Mouse (Mus musculus) limb, embryonic 12.5 days (tissue): ENCODE results near the gene Mrpl10. TPM values are rescaled to one million over a fixed set of nuclear protein-coding genes. Genes with fewer than 3 reads are reported as not detected.
A peak's percentile ranks its signal among the peaks of the same experiment; 100 is the strongest.

Experiments used
- ATAC-seq: fragments of 200-750 bp; cut with Nextera tagmentation; 2 replicates; pipeline ENCODE4 v1.8.0; 2017; ENCODE audit warnings: low read depth, moderate TSS enrichment; ENCODE audit not compliant: insufficient number of reproducible peaks, insufficient read depth, low FRiP score, low TSS enrichment
- H3K27ac ChIP-seq: fragments of 300-500 bp; sonication (generic); 2 replicates; pipeline ENCODE4 v1.5.1; 2016; ENCODE audit warnings: mild to moderate bottlenecking, moderate library complexity
- H3K27me3 ChIP-seq: fragments of 300-500 bp; sonication (generic); 2 replicates; pipeline ENCODE4 v1.6.1; 2016; ENCODE audit warnings: mild to moderate bottlenecking, moderate library complexity
- H3K36me3 ChIP-seq: fragments of 300-500 bp; sonication (generic); 2 replicates; pipeline ENCODE4 v1.6.1; 2016; ENCODE audit warnings: mild to moderate bottlenecking, moderate library complexity
- H3K4me1 ChIP-seq: fragments of 300-500 bp; sonication (generic); replicated peaks from 2 replicates; pipeline ENCODE4 v1.6.1; 2016
- H3K4me2 ChIP-seq: fragments of 300-500 bp; sonication (generic); 2 replicates; pipeline ENCODE4 v1.6.1; 2016; ENCODE audit warnings: mild to moderate bottlenecking, moderate library complexity
- H3K4me3 ChIP-seq: fragments of 300-500 bp; sonication (generic); replicated peaks from 2 replicates; pipeline ENCODE4 v1.5.1; 2016; ENCODE audit warnings: mild to moderate bottlenecking
- H3K9ac ChIP-seq: fragments of 300-500 bp; sonication (generic); replicated peaks from 2 replicates; pipeline ENCODE4 v1.6.1; 2016; ENCODE audit warnings: mild to moderate bottlenecking, moderate library complexity
- H3K9me3 ChIP-seq: fragments of 300-500 bp; sonication (generic); 2 replicates; pipeline ENCODE4 v1.6.1; 2016; ENCODE audit warnings: mild to moderate bottlenecking, moderate library complexity
- WGBS: fragments of 180-500 bp; shearing (Covaris S2); methylation state at CpG from one replicate; pipeline ENCODE4 v1.1.7; 2016; 5-methylcytosine and 5-hydroxymethylcytosine counted together
- polyA plus RNA-seq: library from polyadenylated mRNA; unstranded; fragments of >200 nt; fragmentation: Nextera tagmentation; extraction: Ambion mirVana; gene quantifications from 2 replicates; pipeline ENCODE4 v1.2.1, GENCODE M21; 2016

Gene Mrpl10
- polyA plus RNA-seq = 80.0 and 80.5 TPM in 2 replicates

- Histone ChIP-seq H3K4me2 (peak within 1 kb of the TSS; percentile 77), H3K9ac (peak within 1 kb of the TSS; percentile 81), H3K4me3 (peak within 1 kb of the TSS; percentile 86), H3K27me3 (no peaks in the 10 kb centered on the region), H3K27ac (no peak within 1 kb of the TSS), H3K36me3 (peaks cover 28% of the 10 kb centered on the region), H3K4me1 (peaks cover 13% of the 10 kb centered on the region), H3K9me3 (no peaks in the 10 kb centered on the region)
- ATAC-seq = peak; percentile 91
- WGBS = 1% methylated on average over 43 of the region's 48 CpGs
These were observed at the start of gene Mrpl10, which contains the start of gene Lrrc46 for GRCm38 (mm10) chr11:97041022-97041899. Gene Mrpl10, plus strand, starts transcription at chr11:97041560. Gene Lrrc46, minus strand, starts transcription at chr11:97041407.

- Histone ChIP-seq H3K9me3 (no peaks in the 10 kb centered on the region), H3K4me2 (no peak overlapping the region), H3K36me3 (no peaks in the 10 kb centered on the region), H3K4me3 (no peak overlapping the region), H3K27ac (no peak overlapping the region), H3K4me1 (peaks cover 24% of the 10 kb centered on the region), H3K27me3 (peaks cover 54% of the 10 kb centered on the region), H3K9ac (no peak overlapping the region)
- ATAC-seq = no peak
- 23% methylated on average over 8 of the region's 8 CpGs for WGBS
These were observed 48.5 kb upstream of the Mrpl10 start for GRCm38 (mm10) chr11:96992722-96993311.

- Histone ChIP-seq H3K27me3 (peaks cover 58% of the 10 kb centered on the region), H3K9ac (0 out of 2 replicates have a peak overlapping the region, but pooled peaks have one; percentile 18), H3K4me2 (no peak overlapping the region), H3K4me3 (no peak overlapping the region), H3K4me1 (peaks cover 16% of the 10 kb centered on the region), H3K9me3 (no peaks in the 10 kb centered on the region), H3K27ac (no peak overlapping the region), H3K36me3 (no peaks in the 10 kb centered on the region)
- ATAC-seq = no peak
- 19% methylated on average over 5 of the region's 5 CpGs for WGBS
These were observed 46.3 kb upstream of the Mrpl10 start for GRCm38 (mm10) chr11:96995031-96995430.

GRCm38 (mm10) chr11:96995836-96996772 lies 45.3 kb upstream of the Mrpl10 start:
- H3K4me1 ChIP-seq = peaks cover 16% of the 10 kb centered on the region
- H3K27ac ChIP-seq = no peak overlapping the region
- H3K4me2 ChIP-seq = no peak overlapping the region
- no peak overlapping the region for H3K4me3 ChIP-seq
- 83% methylated on average over 15 of the region's 15 CpGs for WGBS
- no peak overlapping the region for H3K9ac ChIP-seq
- no peaks in the 10 kb centered on the region for H3K9me3 ChIP-seq
- no peaks in the 10 kb centered on the region for H3K36me3 ChIP-seq
- peaks cover 62% of the 10 kb centered on the region for H3K27me3 ChIP-seq
- no peak for ATAC-seq

GRCm38 (mm10) chr11:96996773-96997379 lies 44.5 kb upstream of the Mrpl10 start:
- peaks cover 16% of the 10 kb centered on the region for H3K4me1 ChIP-seq
- H3K4me2 ChIP-seq = peak overlapping the region; percentile 66
- peak overlapping the region; percentile 60 for H3K9ac ChIP-seq
- H3K9me3 ChIP-seq = no peaks in the 10 kb centered on the region
- peak overlapping the region; percentile 37 for H3K4me3 ChIP-seq
- H3K27me3 ChIP-seq = peaks cover 62% of the 10 kb centered on the region
- no peak for ATAC-seq
- 14% methylated on average over 17 of the region's 17 CpGs for WGBS
- no peaks in the 10 kb centered on the region for H3K36me3 ChIP-seq
- 0 out of 2 replicates have a peak overlapping the region, but pooled peaks have one; percentile 30 for H3K27ac ChIP-seq

- H3K4me2 ChIP-seq = peak overlapping the region; percentile 66
- peak overlapping the region; percentile 30; the same call in 1 of the 2 replicates for H3K27ac ChIP-seq
- H3K27me3 ChIP-seq = peaks cover 59% of the 10 kb centered on the region
- no peaks in the 10 kb centered on the region for H3K36me3 ChIP-seq
- H3K9me3 ChIP-seq = no peaks in the 10 kb centered on the region
- peak overlapping the region; percentile 37 for H3K4me3 ChIP-seq
- ATAC-seq = peak; percentile 32; the same call in 1 of the 2 replicates
- H3K9ac ChIP-seq = peak overlapping the region; percentile 60
- peaks cover 16% of the 10 kb centered on the region for H3K4me1 ChIP-seq
- WGBS = 2% methylated on average over 30 of the region's 30 CpGs
These were observed 43.9 kb upstream of the Mrpl10 start for GRCm38 (mm10) chr11:96997380-96997956.

GRCm38 (mm10) chr11:97003170-97003569 lies 38.2 kb upstream of the Mrpl10 start:
- WGBS = 41% methylated on average over 5 of the region's 5 CpGs
- no peak overlapping the region for H3K9ac ChIP-seq
- H3K4me3 ChIP-seq = no peak overlapping the region
- no peaks in the 10 kb centered on the region for H3K9me3 ChIP-seq
- no peak overlapping the region for H3K27ac ChIP-seq
- H3K4me1 ChIP-seq = peaks cover 7% of the 10 kb centered on the region
- H3K36me3 ChIP-seq = no peaks in the 10 kb centered on the region
- no peak overlapping the region for H3K4me2 ChIP-seq
- ATAC-seq = no peak
- H3K27me3 ChIP-seq = peaks cover 38% of the 10 kb centered on the region

GRCm38 (mm10) chr11:97007093-97007794 lies 34.1 kb upstream of the Mrpl10 start:
- H3K4me1 ChIP-seq = peaks cover 12% of the 10 kb centered on the region
- H3K4me3 ChIP-seq = no peak overlapping the region
- H3K4me2 ChIP-seq = no peak overlapping the region
- H3K27me3 ChIP-seq = peaks cover 42% of the 10 kb centered on the region
- no peaks in the 10 kb centered on the region for H3K9me3 ChIP-seq
- WGBS = 69% methylated on average over 9 of the region's 9 CpGs
- H3K9ac ChIP-seq = no peak overlapping the region
- no peak overlapping the region for H3K27ac ChIP-seq
- no peaks in the 10 kb centered on the region for H3K36me3 ChIP-seq
- ATAC-seq = no peak

- Histone ChIP-seq H3K4me1 (peaks cover 12% of the 10 kb centered on the region), H3K27me3 (peaks cover 58% of the 10 kb centered on the region), H3K9me3 (no peaks in the 10 kb centered on the region), H3K4me2 (no peak overlapping the region), H3K27ac (no peak overlapping the region), H3K9ac (no peak overlapping the region), H3K4me3 (no peak overlapping the region), H3K36me3 (no peaks in the 10 kb centered on the region)
- ATAC-seq = no peak
- WGBS = 46% methylated on average over 8 of the region's 8 CpGs
These were observed 32.1 kb upstream of the Mrpl10 start for GRCm38 (mm10) chr11:97009198-97009790.
